Mouse (Mus musculus) layer of hippocampus, adult 9-11 months (tissue): ENCODE results near the gene Hoxa6.

Source experiments
- DNase-seq: peaks from one replicate; pipeline ENCODE4 v3.0.0; 2022

Hoxa6 gene

GRCm38 (mm10) chr6:52226569-52227257, 18.2 kb upstream of the Hoxa6 start:
- DNase-seq: no peak

DNA sequence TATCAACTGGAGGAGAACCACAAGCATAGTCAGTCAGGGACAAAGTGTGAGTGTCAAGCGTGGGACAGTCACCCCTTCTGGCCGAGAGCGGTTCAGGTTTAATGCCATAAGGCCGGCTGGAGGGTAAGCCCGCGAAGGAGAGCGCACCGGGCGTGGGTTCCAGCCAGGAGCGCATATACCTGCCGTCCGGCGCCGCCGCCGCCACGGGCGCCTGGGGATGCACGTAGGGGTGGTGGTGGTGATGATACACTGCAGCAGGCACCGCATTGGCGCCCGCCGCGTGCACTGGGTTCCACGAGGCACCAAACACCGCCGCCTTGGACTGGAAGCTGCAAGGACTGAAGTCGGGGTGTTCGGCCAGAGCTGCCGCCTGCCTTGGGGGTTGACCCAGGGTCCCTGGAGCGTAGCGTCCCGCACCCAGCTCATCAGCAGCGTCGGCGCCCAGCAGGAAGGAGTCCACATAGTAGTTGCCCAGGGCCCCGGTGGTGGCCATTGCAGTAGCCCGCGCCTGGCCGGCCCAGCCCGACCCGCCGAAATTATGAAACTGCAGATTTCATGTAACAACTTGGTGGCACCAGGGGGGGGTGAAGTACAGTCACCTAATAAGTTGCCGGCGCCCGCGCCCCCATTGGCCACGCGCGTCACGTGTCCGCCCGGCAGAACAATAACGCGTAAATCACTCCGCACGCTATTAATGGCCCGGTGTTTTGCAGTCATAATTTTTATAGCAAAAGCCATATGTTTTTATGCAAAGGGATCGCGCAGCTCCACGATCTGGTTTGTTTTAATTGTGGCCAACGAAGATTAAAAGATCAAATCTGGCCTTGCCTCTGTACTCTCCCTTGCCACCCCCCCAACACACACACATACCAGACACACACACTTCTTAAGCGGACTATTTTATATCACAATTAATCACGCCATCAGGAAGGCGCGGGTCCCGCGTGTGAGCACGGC, 17.4 kb upstream of the Hoxa6 start:
- no peak for DNase-seq

DNA sequence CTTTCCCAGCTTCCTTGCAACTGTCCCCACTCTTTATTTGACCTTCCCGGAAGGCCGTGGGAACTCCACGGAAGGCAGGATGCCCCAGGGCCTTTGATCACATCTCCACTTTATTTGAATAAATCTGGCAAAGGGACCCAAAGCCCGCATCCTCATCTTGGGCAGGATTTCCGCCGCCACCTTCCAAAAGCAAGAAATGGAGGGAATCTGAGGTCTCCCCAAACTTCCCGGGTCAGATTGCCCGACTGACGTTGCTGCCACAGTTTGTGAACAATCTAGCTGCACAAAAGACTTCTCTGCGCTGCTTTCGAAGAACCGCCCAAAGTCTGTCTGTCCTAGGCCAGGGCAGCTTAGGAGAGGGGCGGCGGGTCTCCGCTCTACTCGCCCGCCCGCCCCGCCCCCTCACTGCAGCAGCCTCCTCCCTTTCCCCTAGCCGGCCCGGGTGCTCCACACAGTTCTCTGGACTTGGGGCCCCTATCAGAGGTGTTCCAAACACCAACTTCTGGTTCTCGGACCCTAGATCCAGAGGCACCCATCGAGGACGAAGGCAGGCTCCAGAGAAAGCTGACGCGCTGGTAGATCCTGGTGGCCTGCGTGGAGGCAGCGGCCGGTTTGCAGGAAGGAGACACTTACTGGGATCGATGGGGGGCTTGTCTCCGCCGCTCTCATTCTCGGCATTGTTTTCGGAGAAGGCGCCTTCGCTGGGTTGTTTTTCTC, 16.5 kb upstream of the Hoxa6 start:
- no peak for DNase-seq

GRCm38 (mm10) chr6:52223939-52224760, 15.6 kb upstream of the Hoxa6 start:
- DNase-seq: no peak

DNA sequence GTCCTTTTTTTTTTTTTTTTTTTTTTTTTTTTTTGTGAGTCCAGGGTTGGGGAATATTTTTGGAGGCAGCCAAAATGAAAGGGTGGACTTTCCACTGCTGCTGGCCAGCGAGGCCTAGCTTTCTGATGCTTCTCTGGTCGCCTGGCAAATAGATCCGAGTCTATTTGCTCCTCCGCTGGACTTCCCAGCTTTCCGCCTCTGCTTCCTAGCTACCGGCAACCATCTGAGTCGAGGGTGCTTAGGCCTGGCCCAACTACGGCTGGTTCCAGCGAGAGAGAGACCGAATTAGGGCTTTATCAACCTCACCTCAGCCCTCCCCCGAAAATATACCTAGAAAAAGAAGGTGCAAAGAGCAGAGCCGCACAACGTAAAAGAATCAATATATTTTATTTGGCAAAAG, 14.2 kb upstream of the Hoxa6 start:
- no peak for DNase-seq

DNA sequence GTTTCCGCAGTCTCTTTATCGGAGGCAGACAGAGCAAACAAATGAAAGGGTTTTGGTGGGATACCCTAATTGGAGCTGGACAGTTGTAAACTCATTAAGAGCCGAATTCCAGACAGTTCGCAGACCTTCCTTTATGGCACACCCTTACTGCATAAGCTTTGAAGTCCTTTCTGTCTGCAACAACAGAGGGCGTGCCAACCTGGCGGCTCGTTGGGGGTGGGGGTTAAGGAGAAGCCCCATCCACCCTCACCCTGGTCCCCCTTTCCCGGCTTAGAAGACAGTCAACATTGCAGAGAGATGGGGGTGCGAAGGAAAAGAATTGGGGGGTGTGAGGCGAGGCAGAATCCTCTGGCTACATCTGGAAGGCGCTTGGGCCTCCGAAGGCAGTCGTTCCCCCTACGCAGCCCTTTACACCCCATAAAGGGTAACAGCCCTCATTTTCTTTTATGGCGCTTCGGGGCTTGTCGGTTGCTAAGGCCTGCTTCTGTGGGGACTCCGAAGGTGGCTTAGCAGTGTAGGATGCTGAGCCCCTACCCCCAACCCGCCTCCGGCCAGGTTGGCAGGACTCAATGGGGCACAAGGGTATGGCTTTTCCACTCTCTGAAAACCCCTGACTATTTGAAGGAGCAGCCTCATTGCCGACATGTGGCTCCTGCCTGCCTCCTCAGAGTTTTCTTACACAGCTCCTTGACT, 13.6 kb upstream of the Hoxa6 start:
- no peak for DNase-seq

- peak; percentile 54 for DNase-seq
Measured at GRCm38 (mm10) chr6:52221337-52221992, 12.9 kb upstream of the Hoxa6 start, which contains the start of gene Hoxa7. Gene Hoxa7 (minus strand): TSS chr6:52221854.

GRCm38 (mm10) chr6:52220865-52221310, 12.4 kb upstream of the Hoxa6 start:
- no peak for DNase-seq

- DNase-seq: no peak
Measured at GRCm38 (mm10) chr6:52220003-52220864, 11.7 kb upstream of the Hoxa6 start.

- DNase-seq: no peak
Measured at GRCm38 (mm10) chr6:52219234-52219942, 10.9 kb upstream of the Hoxa6 start.

GRCm38 (mm10) chr6:52218643-52219215, 10.2 kb upstream of the Hoxa6 start:
- no peak for DNase-seq

- no peak for DNase-seq
Measured at GRCm38 (mm10) chr6:52217895-52218642, 9.5 kb upstream of the Hoxa6 start.

DNA sequence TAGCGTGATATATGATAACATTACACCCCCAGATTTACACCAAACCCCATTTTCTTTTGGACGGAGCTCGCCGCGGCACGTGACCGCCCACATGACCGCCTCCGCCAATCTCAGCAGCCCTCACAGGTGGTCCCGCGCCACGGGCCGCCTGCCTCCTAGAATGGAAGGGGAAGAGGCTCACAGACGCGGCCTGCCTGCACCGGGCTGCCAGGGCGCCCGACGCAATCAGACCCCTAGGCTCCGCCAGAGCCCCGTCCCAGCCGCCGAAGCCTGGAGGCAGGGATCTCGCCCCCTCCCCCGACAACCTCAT, 8.9 kb upstream of the Hoxa6 start:
- DNase-seq: no peak

- DNase-seq: no peak
Measured at GRCm38 (mm10) chr6:52216691-52217458, 8.4 kb upstream of the Hoxa6 start.

DNA sequence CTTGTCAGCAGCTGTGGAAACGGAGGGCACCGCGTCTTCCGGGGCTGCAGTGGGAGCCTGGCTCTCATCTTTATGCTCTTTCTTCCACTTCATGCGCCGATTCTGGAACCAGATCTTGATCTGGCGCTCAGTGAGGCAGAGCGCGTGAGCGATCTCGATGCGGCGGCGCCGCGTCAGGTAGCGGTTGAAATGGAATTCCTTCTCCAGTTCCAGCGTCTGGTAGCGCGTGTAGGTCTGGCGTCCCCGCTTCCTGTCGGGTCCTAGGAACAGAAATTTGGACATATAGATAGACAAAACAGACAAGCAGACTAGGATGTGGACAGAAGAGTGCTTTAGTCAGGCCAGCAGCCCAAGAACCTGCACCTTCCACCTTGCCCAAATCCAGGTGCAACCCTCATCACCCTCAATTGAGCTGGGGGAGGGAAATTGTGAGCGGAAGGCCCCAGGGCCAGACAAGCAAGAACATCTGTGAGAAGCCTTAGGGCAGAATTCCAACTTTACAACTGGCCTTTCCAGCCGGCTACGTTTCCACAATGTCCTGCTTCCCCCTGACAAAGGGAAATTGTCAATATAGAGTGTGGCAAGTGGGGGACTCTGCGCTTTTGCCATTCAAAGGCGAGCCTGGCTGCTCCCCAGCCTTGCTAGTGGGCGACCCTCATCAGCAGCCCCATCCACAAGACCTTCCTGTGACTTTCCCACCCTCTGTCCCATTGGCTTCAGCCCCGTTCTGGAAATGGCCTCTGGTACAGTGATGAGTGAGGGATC, 7.4 kb upstream of the Hoxa6 start:
- no peak for DNase-seq

DNA sequence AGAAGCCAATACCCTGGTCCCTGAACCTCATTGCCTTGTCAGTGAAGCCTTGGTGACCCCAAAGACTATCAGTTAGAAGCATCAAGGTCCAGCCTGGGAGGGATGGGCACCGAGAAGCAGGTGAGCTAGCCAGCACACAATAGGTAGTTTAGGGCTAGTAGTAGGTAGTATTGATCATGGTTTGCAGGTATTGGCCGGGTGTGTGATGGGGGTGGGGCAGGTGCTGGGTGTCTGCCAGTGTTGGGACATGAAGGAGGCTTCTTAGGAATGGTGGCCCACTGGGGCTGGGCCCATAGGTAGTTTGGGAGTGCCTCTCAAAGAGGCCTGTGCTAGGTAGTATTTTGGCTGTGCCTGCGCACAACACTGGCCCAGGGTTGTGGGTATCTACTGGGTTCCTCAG, 6.5 kb upstream of the Hoxa6 start:
- DNase-seq: no peak

GRCm38 (mm10) chr6:52214271-52214670, 5.7 kb upstream of the Hoxa6 start:
- no peak for DNase-seq
